Mouse (Mus musculus) v-Abl transformed pro-B cells (cell line): ENCODE results near the gene Prkd2.

ENCODE experiments used
- in situ Hi-C, 2 experiments: fragments of 400-800 bp; cut with MboI; formaldehyde crosslinking; loops; one replicate each; pipeline ENCODE4 v1.15.1; 2025; ENCODE audit not compliant: unreplicated experiment in 2 of 2

The Prkd2 gene

DNA sequence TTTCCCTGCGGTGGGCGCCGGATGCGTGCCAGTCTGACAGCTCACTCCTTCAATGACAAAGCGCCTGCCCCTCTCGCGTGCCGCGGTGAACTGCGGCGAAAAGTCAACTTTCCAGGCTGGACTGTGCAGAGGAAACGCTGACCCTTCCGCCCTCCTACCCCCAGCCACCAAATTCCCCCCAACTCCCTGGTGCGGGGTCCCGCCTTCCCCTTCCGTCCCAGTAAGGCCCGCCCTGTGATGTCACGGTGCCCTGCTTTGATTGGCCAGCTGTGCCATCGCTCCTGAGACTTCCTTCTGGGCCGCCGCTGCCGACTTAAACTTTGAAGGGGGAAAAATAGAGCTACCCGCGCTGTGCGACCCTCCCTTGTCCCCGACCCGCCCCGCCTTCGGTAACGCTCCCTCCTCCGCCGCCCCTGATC lies at the start of gene Prkd2:
Gene Prkd2 (plus strand): TSS at position 258 of the 419 bp plus-strand sequence.
- in situ Hi-C loops = loop anchor here in 1 of 2 experiments (10.0 kb wide), 1 partner anchor 438 kb away; the partner anchor contains the start of gene Zc3h4

DNA sequence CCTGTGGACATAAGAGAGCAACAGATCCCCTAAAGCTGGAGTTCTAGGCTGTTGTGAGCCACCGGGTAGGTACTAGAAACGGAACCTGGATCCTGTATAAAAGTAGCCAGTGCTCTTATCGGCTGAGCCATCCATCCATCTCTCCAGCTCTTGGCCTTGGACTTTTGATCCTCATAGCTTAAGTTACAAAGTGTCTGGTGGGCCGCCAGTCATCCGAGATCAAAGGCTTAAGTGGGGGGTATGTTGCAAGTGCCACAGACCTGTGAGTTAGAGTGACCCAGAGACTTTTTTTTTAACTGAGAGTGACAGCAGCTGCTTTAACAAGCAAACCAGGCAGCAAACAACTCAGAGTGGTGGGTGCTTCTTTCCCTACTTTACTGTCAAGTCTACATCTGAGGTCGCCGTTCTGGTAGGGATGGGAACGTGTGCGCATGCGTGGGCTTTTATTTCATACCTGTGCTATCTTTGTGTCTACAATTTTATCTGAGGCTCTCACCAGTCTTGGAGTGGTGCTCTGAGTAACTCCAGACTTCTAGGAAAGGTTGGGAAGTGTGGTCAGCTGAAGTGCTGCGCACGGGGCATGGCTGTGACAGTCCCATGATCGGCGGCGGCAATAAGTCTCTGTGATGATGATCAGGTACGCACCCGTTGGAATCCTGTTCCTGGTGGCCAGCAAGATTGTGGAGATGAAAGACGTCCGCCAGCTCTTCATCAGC lies 49.5 kb upstream of the Prkd2 start:
- in situ Hi-C loops = loop anchor here in 1 of 2 experiments (5.0 kb wide), 1 partner anchor 46 kb away; no protein-coding TSS in a partner anchor

DNA sequence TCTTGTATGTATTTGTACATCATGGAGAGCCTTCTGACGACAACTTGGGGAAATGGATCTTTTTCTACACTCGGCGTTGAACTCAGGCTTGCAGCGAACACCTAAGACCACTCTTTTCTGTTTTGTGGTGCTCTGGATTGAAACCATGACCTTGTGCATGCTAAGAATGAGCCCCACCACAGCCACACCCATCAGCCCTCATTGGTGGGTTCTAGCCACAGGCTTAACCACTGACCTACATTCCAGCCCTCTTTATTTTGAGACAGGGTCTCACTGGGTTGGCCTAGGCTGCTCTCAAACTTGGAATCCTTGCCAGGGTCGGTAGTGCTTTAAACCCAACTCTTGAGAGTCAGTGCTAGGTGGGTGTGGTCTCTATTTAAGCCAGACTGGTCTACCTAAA lies 47.8 kb upstream of the Prkd2 start:
- in situ Hi-C loops = loop anchor here in 1 of 2 experiments (5.0 kb wide), 1 partner anchor 48 kb away; no protein-coding TSS in a partner anchor

DNA sequence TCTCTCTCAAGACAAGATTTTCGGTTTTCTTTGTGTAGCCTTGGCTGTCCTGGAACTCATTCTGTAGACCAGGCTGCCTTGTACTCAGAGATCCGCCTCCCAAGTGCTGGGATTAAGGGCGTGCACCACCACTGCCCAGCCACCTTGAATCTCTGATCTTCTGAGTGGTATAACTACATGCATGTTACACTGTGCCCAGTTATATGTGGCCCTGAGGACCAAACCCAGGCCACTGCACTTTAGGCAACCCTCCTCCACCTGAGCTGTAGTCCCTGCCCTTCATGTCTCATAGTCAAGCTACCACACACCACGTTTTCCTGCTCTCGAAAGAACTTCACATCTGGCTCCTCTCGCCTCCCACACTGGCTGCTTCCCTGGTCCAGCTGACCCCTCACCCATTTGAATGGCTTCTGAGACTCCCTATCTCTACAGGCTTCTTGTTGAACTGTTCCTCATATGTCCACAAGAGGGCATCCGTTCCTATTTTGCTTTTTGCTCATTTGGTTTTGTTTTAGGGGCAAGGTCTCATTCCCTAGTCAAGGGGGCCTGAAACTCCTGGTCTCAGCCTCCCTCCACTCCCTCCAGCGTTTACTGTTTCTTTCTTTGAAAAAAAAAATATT lies 38.2 kb upstream of the Prkd2 start:
- in situ Hi-C loops = loop anchor here (5.0 to 10.0 kb wide), 4 partner anchors 60 to 177 kb away; no protein-coding TSS in a partner anchor

DNA sequence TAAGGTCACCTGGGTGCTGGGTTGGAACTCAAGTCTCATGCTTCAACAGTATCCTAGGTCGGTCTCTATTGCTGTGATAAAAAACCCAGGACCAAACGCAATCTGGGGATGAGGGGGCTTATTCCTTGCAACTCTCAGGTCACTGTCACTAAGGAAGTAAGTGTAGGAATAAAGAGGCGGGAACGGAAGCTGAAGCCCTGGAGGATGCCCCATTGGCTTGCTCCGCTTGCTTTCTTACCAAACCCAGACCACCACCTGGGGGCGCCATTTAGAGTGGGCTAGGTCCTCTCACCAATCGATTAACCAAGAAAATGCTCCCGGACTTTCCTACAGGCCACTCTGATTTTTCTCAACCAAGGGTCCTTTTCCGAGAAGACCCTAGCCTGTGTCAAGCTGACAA lies 34.8 kb upstream of the Prkd2 start:
- in situ Hi-C loops = loop anchor here (5.0 to 10.0 kb wide), 3 partner anchors 63 to 181 kb away; no protein-coding TSS in a partner anchor

DNA sequence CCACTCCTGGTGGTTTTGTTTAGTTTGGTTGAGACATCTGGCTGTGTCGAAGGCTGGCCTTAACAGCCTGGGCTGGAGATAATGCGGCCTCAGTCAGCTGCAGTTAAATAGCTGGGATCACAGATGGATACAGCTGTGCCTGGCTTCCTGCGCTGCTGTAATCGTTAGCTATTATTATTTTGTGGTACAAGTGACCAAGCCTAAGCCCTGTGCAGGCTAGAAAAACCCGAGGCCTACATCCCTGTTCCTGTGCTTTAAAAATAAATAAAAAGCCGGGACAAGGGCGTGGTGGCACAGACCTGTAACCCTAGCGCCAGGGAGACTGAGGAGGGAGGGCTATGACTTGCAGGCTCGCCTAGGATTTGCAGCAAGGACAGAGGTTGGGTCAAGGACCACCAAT lies 34.1 kb upstream of the Prkd2 start:
- in situ Hi-C loops = loop anchor here (5.0 to 10.0 kb wide), 3 partner anchors 64 to 181 kb away; no protein-coding TSS in a partner anchor

DNA sequence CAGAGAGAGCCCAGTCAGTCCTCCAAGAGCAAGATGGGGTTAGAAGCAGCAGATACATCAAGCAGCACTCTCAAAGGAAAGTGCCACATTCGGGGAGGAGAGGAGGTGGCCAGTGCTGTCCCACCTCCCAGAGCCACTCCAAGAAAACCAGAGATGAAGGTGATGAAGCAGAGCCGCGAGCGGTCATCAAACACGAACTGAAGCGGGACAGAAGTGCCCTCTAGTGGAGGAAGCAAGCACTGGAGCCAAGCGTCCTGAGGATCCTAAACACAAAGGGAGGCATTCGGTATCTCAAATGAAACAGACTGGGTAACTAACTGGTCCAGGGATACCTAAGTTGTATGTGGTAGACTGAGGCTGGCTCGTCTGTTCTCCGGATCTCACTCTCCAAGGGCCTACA lies 33.0 kb upstream of the Prkd2 start:
- in situ Hi-C loops = loop anchor here (5.0 to 10.0 kb wide), 3 partner anchors 65 to 182 kb away; no protein-coding TSS in a partner anchor

DNA sequence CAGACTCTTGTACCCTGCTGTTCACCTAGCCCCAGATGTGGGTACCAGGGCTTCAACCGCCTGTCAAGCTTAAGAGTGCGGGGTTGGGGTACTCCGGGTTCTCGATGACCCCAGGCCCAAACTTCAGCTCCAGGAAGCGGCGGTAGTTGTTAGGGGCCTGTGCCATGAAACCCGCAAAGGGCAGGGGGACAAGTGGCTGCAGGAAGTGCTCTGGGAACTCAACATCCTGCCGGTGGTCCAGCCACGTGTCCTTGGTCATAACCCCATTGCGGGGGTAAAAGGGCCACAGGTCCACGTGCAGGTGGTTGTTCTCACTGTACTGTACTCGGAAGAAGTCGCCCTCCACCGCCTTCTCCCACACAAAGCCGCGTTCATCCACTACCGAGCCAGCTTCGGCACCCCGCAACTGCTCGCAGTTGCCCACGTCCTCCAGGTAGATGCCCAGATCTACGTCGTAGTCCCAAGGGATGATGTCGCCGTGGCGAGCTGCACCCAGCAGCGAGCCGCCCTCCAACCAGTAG lies 32.2 kb upstream of the Prkd2 start:
- in situ Hi-C loops = no loop called here

DNA sequence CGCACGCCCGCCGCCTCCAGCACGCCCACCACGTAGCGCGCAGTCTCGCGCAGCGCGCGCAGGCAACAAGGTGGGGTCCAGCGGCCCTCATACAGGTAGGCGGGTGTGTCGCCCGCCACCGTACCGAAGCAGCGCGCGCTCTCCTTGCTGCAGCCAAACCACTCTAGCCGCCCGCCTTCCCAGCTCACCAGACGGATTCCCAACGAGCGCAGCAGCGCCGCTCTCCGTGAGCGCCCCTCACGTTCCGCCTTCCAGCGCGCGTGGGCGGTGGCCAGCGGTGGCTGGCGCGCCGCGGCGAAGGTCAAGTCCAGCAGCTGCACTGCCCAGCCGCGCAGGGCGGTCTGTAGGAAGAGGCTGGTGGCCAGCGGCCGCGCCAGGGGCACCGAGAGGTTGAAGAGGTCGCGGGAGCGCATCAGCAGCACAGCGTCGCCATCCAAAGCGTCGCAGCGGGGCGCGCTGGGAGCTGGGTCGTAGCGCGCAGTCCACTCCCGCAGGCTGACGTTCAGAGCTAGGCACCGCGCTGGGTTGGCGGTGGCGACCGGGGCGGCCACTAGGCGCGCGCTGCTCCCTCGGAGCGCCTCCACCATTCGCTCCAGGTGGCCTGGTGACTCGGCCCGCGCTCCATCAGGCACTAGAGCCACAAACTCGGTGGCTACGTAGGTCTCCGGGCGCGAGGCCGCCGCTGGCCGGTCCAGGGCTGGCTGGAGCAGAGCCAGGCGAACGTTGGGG lies 31.6 kb upstream of the Prkd2 start:
- in situ Hi-C loops = no loop called here

DNA sequence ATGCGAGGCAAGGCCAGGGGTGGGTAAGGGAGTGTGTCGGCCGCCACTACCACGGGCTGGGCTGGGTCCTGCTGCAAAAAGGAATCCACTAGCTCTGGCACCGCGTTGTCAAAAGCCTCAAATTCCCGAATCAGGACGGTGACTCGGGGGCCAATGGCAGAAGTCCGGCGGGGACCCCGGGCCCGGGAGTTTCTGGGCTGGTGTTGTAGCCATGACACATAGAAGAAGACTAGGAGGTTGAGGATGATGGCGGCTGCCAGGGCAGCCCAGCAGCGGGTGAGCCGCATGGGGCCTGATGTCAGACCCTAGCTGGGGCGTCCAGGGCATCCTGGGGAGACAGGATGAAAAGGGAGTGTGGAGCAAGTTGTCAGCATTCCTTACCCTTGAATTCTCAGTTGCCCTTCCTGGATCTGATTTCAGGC lies 31.0 kb upstream of the Prkd2 start:
- in situ Hi-C loops = no loop called here

DNA sequence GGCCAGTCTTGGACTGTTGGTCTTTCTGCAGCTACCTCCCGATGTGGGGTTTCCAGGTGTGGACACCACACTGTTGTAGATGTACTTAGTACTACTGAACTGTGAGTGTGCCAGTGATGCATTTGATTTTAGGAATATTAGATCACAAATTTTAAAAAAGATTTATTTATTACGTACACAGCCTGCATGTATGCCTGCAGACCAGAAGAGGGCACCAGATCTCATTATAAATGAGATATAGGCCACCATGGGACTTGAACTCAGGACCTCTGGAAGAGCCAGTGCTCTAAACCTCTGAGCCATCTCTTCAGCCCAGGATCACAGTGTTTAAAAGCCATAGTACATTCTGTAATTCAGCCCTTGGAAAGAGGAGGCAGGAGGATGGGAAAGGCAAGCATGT lies 30.2 kb upstream of the Prkd2 start:
- in situ Hi-C loops = no loop called here

DNA sequence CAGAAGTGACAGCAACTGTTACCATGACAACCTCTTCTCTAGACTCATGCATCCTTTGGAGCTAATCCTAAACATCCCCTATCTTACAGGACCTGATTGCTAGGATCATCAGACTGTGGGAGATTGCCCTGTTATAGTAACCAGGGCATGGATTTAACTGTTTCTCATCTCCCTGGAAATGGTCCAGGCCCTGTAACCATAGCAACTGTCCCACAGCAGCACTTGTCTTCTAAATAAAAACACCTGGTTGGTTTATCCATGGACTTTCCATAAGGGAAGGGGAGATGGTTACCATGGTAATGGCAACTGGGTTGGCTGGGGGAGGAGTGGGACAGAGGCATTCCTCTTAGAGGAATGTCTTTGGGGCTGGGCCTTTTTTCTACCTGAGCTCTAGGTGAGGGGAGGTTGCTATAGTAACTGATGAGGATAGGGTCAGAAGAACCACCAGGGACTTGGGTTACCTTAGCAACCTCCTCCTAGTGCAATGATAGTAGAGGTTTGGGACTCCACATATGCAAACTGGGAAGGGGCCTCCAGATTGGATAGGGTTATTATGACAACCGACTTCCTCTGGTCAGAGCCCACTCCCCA lies 27.3 kb upstream of the Prkd2 start, which contains the start of gene Strn4:
Gene Strn4 (plus strand): TSS at position 539 of the 591 bp plus-strand sequence.
- in situ Hi-C loops = loop anchor here in 1 of 2 experiments (5.0 kb wide), 1 partner anchor 42 kb away; no protein-coding TSS in a partner anchor

DNA sequence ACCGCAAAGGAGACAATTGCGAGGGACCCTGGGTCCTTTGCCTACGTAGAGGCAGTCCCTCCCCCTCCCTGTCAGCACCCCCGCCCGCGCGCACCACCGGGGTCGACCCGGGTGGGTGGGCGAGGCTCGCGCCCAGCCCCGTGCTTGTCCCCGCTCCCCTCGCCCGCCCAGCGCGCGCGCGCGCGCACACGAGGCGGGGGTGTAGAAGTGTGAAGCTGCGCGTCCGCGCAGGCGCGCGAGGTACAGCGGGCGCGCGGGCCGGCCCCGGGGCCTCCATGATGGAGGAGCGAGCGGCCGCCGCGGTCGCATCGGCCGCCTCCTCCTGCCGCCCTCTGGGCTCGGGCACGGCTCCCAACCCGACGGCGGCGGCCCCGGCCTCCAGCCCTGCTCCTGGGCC lies 26.6 kb upstream of the Prkd2 start:
- in situ Hi-C loops = loop anchor here in 1 of 2 experiments (5.0 kb wide), 1 partner anchor 41 kb away; no protein-coding TSS in a partner anchor

DNA sequence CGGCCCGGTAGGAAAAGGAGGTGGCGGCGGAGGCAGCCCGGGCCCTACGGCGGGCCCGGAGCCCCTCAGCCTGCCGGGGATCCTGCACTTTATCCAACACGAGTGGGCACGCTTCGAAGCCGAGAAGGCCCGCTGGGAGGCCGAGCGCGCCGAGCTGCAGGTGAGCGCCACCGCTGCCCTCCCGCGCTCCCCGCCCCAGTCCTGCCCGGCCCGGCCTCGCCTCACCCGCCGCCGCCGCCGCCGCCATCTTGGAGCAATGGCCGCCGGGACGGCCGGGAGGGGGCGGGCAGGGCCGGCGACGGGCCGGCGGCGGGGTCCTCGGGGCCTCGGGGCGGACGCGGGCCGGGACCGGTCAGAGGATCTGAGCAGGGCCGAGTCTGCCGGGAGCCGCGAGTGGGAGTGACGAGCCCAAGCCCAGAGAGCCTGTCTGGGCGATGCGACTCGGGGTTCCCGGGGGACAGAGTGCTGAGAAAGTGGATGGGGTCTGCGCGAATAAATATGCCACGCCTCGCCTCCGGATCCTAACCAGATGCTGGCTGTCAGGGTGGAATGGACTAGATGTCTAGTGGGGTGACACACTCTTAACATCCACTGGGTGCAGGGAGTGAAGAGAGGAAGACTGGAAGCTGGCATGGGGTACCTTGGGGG lies 26.1 kb upstream of the Prkd2 start, which contains the start of gene Fkrp:
Gene Fkrp (minus strand): TSS at position 258 of the 648 bp plus-strand sequence.
- in situ Hi-C loops = loop anchor here in 1 of 2 experiments (5.0 kb wide), 1 partner anchor 41 kb away; no protein-coding TSS in a partner anchor

DNA sequence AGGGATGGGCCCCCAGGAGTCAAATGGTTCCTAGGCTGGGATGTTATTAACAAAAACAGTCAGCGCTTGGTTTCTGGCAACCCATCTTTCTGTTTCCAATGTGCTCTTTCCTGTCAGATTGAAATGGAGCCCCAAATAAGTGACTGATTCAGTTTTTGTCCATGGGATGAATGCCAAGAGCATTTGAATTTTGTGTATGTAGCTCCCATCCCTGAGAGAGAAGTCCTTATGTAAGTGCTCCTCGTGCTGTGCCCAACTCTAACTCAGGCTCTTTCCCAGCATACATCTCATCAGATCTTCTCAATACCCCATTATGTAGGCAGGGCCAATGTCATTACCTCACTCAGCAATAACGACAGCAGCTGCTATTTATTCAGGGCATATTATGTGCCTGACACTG lies 25.0 kb upstream of the Prkd2 start:
- in situ Hi-C loops = loop anchor here in 1 of 2 experiments (5.0 kb wide), 1 partner anchor 40 kb away; no protein-coding TSS in a partner anchor

DNA sequence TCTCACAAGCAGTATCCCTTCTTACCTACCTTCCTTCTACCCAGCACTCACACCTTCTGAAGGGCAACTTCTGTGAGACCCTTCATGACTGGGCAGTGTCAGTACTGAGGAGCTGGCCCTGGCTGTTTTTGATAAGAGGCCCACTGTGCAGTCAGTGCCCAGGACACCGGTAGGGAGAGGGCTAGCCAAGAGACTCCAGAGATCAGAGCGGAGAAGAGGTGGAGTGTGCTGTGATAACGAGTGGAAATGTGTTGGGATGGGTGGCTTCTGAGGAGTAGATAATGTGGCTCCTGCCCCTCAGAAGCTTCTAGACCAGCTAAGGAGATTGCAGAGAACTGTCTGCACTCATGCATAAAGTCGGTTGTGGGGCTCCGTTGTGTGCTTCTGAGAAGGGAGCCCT lies 22.9 kb upstream of the Prkd2 start:
- in situ Hi-C loops = loop anchor here in 1 of 2 experiments (5.0 kb wide), 1 partner anchor 38 kb away; no protein-coding TSS in a partner anchor

DNA sequence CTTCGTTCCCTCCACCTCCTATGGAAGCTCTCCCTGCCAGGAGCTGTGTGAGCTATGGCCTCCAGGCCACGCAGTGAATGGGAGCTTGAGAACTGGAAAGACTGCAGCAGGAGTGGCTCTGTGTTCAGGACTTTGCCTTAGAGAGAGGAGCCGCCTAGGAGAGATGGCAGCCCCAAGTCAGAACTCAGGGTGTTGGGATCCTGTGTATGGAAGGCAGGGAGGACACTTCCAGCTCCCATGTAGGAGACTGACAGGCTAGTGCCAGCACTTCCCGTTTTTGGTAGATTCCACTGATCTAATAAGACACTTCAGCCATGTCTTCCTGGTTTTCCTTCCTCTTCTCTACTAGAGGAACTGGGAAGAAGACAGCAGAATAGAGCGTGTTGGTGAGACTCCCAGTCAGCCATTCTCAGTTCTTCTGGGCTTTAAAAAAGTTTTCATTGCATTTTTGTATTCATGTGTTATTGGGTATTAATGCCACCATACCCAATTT lies 22.4 kb upstream of the Prkd2 start:
- in situ Hi-C loops = no loop called here

DNA sequence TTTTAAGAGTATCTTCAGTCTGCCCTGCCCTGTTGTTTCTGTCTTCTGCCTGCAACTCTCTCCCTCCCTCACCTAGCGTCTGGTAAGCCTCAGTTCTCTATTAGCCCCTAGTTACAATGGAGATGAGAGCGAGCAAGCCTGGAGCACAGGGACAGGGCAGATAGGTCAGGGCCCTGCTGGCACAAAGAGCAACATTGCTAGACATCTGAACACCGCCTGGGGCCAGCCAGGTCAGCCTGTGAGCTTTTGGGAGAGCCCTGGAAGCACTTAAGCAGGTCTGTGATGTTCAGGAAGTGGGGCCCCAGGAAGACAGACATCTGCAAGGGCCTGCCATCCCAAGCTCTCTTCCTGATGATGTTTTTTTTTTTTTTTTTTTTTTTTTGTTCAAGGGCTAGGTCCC lies 21.6 kb upstream of the Prkd2 start:
- in situ Hi-C loops = no loop called here

DNA sequence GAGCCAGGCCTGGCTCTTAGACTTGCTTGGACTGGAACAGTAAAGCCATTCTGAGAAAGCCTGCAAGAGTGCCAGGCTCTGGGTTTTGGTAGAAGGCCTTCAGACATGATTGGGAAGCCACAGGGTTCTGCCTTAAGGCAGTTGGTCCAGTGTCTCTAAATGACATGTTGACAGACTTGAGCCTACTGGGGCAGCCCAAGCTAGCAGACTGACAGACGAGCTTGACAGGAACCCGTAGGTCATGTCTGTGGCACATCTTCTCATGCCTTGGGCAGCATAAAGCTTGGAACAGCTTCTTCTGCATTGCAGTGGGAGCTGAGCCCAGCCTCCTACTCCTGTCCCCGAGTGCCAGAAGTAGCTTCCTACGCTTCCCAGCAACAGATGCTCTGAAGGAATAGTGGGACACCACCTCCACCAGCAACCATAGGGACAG lies 21.0 kb upstream of the Prkd2 start:
- in situ Hi-C loops = no loop called here
